Mouse (Mus musculus) ES-CJ7 (cell line): Measurements from ENCODE around the gene Pgpep1.

Experiments used
- DNase-seq: peaks from one replicate; pipeline ENCODE4 v3.0.0; 2011; ENCODE audit warnings: low read depth, low spot score

Gene Pgpep1

GRCm38 (mm10) chr8:70691230-70691629 is 31.0 kb upstream of the Pgpep1 start:
- no peak for DNase-seq

GRCm38 (mm10) chr8:70689892-70690390 is 29.8 kb upstream of the Pgpep1 start:
- no peak for DNase-seq

GRCm38 (mm10) chr8:70688136-70688535 is 27.9 kb upstream of the Pgpep1 start:
- no peak for DNase-seq

GRCm38 (mm10) chr8:70687576-70687975 is 27.4 kb upstream of the Pgpep1 start:
- no peak for DNase-seq

- no peak for DNase-seq
Observed at GRCm38 (mm10) chr8:70684291-70684690, 24.1 kb upstream of the Pgpep1 start.

GRCm38 (mm10) chr8:70682692-70683091 is 22.5 kb upstream of the Pgpep1 start:
- DNase-seq, result no peak

- peak; percentile 72 for DNase-seq
Observed at GRCm38 (mm10) chr8:70682193-70682592, 22.0 kb upstream of the Pgpep1 start.

GRCm38 (mm10) chr8:70681410-70681809 is 21.2 kb upstream of the Pgpep1 start:
- DNase-seq, result no peak

GRCm38 (mm10) chr8:70680039-70680438 is 19.9 kb upstream of the Pgpep1 start:
- no peak for DNase-seq

- DNase-seq, result no peak
Observed at GRCm38 (mm10) chr8:70679404-70679803, 19.2 kb upstream of the Pgpep1 start.

- no peak for DNase-seq
Observed at GRCm38 (mm10) chr8:70678679-70679078, 18.5 kb upstream of the Pgpep1 start.

GRCm38 (mm10) chr8:70677451-70678080 is 17.4 kb upstream of the Pgpep1 start:
- no peak for DNase-seq

GRCm38 (mm10) chr8:70675336-70675735 is 15.1 kb upstream of the Pgpep1 start:
- DNase-seq, result no peak

- peak; percentile 77 for DNase-seq
Observed at GRCm38 (mm10) chr8:70674716-70675115, 14.5 kb upstream of the Pgpep1 start.

- peak; percentile 48 for DNase-seq
Observed at GRCm38 (mm10) chr8:70674109-70674508, 13.9 kb upstream of the Pgpep1 start.

GRCm38 (mm10) chr8:70673079-70673856 is 13.1 kb upstream of the Pgpep1 start, which contains the start of gene Lsm4:
TSS of gene Lsm4 (plus strand) at chr8:70673248.
- DNase-seq, result peak; percentile 100

GRCm38 (mm10) chr8:70672325-70673078 is 12.3 kb upstream of the Pgpep1 start:
- no peak for DNase-seq

GRCm38 (mm10) chr8:70671615-70672324 is 11.6 kb upstream of the Pgpep1 start:
- peak; percentile 65 for DNase-seq

GRCm38 (mm10) chr8:70667071-70667470 is 6.9 kb upstream of the Pgpep1 start:
- DNase-seq, result peak; percentile 72

GRCm38 (mm10) chr8:70665599-70665998 is 5.4 kb upstream of the Pgpep1 start:
- DNase-seq, result no peak

GRCm38 (mm10) chr8:70664631-70665030 is 4.4 kb upstream of the Pgpep1 start:
- no peak for DNase-seq
